Mouse (Mus musculus): ENCODE data around the gene Zan. TPM values are rescaled to one million over a fixed set of nuclear protein-coding genes. Genes with fewer than 3 reads are reported as not detected.
"Not testable (repeated sequence)": the region's sequence is repeated elsewhere in the genome, so short reads cannot be mapped to it uniquely, and the experiment has no call there.

The Zan gene
- polyA plus RNA-seq, 1 experiment from 2014 or later: 0.17 TPM

DNA sequence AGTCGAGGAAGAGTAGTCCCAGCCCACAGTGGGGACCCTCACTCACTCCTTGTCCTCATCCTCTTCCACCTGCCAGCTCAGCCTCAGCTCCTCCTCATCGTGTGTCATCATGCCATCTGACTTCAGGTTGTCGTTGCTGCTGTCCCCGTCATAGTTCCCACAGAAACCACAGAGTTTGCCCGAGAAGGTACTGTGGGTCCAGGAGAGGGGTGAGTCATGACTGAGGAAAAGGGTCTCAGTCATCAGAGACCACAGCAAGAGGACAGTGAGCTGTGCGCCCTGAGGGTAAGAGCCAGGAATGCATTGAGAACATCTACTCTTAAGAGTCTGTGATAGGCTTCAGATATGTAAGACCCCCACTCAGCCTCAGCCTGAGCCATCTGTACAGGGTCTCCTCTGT is 21.7 kb downstream of the Zan start:
- H3K4me2 ChIP-seq (replicated peaks): no peak overlapping the region
- ATAC-seq (ENCODE audit: insufficient number of reproducible peaks, insufficient read depth, low FRiP score, low TSS enrichment): no peak
- H3K4me1 ChIP-seq: no peaks in the 10 kb centered on the region
- H3K9ac ChIP-seq: no peak overlapping the region
- H3K27ac ChIP-seq: no peak overlapping the region
- WGBS: 81% methylated on average over 6 of the region's 6 CpGs
- H3K4me3 ChIP-seq: no peak overlapping the region
- no peaks in the 10 kb centered on the region for H3K36me3 ChIP-seq
- no peaks in the 10 kb centered on the region for H3K27me3 ChIP-seq
- H3K9me3 ChIP-seq: no peaks in the 10 kb centered on the region

DNA sequence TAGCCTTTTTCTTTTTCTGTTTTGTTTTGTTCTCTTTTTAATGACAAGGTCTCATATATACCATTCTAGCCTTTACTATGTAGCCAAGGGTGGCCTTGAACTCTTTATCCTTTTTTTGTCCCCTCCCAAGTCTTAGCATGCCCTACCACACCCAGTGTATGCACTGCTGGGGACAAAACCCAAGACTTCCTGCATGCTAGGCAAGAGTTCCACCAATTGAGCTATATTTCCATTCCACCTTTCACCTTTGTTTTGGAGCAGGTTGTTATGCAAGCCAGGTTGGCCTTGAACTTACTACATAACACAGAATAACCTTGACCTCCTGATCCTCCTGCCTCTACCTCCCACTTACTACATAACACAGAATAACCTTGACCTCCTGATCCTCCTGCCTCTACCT is 31.3 kb downstream of the Zan start:
- H3K27ac ChIP-seq: no peak overlapping the region
- H3K9me3 ChIP-seq: no peaks in the 10 kb centered on the region; the same call in 1 of the 2 replicates
- no peak overlapping the region for H3K4me3 ChIP-seq
- H3K36me3 ChIP-seq: no peaks in the 10 kb centered on the region
- no peak overlapping the region for H3K9ac ChIP-seq
- H3K27me3 ChIP-seq: no peaks in the 10 kb centered on the region
- H3K4me2 ChIP-seq (replicated peaks): no peak overlapping the region
- no peaks in the 10 kb centered on the region for H3K4me1 ChIP-seq
- no peak for ATAC-seq (ENCODE audit: insufficient number of reproducible peaks, insufficient read depth, low FRiP score, low TSS enrichment)

DNA sequence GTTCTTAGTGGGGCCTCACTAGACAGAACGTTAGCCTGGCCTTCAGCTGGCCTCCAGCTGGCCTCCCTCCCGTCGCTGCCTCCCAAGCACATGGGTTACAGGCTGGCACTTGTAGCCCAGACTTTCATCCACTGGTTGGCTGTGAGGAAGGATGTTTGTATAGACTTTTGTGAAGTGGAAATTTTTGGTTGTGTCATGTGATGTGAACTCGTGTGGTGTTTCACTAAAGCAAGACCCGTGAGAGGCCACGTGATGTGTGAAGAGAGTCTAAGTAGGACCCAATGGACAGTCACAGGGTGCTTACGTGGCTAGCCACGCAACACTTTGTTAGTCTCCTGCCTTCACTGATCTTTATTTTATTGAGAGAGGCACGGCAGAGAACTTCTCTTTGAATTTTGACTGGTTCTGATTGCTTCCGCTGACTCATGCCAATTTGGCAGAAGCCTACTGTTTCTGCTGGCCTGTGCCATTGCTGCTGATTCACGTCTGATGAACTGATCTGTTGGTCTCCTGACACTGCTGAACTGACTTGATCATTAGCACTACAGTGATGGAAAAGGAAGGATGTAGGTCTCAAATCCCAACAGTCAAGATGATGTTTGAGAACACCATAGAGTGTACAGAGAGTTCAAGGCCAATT is 36.5 kb downstream of the Zan start:
- no peak for ATAC-seq (ENCODE audit: insufficient number of reproducible peaks, insufficient read depth, low FRiP score, low TSS enrichment)
- no peak overlapping the region for H3K27ac ChIP-seq
- WGBS: 77% methylated on average over 11 of the region's 11 CpGs

DNA sequence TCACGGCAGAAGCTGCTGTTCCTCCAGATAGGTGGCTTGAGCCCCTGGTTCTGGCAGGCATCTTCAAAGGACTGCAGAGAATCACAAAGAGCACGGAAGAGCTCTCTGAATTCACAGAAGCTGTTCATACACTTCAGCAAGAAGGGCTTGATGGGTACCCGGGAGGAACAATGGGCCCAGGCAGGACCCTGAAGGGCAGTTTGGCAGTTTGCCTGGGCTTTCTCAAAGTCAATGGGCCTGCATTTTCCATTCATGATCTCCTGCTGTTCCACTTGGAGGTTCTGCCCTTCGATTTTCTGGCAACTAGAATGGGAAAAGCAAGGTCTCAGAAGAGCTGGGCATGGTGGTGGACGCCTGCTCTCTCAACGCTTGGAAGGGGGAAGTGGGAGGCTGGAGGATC is 43.0 kb downstream of the Zan start:
- WGBS: 66% methylated on average over 6 of the region's 6 CpGs
- no peaks in the 10 kb centered on the region for H3K9me3 ChIP-seq
- no peak overlapping the region for H3K4me3 ChIP-seq
- no peak overlapping the region for H3K9ac ChIP-seq
- H3K27me3 ChIP-seq: no peaks in the 10 kb centered on the region
- H3K27ac ChIP-seq: no peak overlapping the region
- no peaks in the 10 kb centered on the region for H3K4me1 ChIP-seq
- no peak for ATAC-seq (ENCODE audit: insufficient number of reproducible peaks, insufficient read depth, low FRiP score, low TSS enrichment)
- H3K4me2 ChIP-seq (replicated peaks): no peak overlapping the region
- H3K36me3 ChIP-seq: no peaks in the 10 kb centered on the region

More for the DNA sequence above, 36.5 kb downstream of the Zan start:
- Histone ChIP-seq H3K4me3 (no peak overlapping the region), H3K9ac (no peak overlapping the region), H3K36me3 (no peaks in the 10 kb centered on the region), H3K27me3 (no peaks in the 10 kb centered on the region), H3K9me3 (no peaks in the 10 kb centered on the region; the same call in 1 of the 2 replicates), H3K4me1 (no peaks in the 10 kb centered on the region), H3K4me2 (replicated peaks) (no peak overlapping the region)

DNA sequence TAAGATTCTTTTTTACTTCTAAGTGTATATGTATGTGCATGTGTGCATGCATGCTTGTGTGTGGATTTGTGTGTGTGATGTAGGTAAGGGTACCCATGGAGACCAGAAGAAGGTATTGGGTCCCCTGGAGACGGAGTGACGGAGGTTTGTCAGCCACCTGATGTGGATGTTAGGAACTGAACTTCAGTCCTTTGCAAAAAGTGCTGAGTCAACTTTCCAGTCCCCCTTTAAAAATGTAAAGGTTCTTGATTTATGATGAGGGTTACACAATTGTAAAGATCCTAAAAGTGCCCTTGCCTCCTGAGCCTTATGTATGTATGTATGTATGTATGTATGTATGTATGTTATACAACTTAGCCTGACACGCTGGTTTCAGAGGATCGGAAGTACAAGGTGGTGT is 46.5 kb downstream of the Zan start:
- ATAC-seq (ENCODE audit: insufficient number of reproducible peaks, insufficient read depth, low FRiP score, low TSS enrichment); H3K36me3 ChIP-seq: not testable (repeated sequence)

DNA sequence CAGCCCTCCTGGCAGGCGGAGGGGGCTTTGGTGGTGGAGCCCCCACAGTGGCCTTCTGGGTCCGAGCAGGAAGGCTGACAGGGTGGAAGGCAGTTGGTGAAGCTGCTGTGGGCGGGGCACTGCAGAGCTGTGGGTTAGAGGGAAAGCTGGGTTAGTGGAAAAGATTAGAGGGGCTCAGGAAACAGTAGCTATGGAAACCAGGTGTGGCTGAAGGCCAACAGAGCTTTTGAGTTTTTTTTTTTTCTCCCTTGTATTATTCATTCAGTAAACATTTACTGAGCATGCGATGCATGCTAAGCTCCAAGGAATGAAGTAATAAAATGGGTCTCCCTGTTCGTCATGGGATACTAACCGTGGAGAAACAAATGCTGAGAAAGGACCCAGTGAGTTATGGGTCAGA is 51.2 kb downstream of the Zan start:
- H3K27ac ChIP-seq: no peak overlapping the region
- no peak for ATAC-seq (ENCODE audit: insufficient number of reproducible peaks, insufficient read depth, low FRiP score, low TSS enrichment)
- H3K9me3 ChIP-seq: no peaks in the 10 kb centered on the region
- no peak overlapping the region for H3K4me2 ChIP-seq (replicated peaks)
- H3K36me3 ChIP-seq: no peaks in the 10 kb centered on the region
- WGBS: 63% methylated on average over 6 of the region's 6 CpGs
- no peak overlapping the region for H3K4me3 ChIP-seq
- H3K9ac ChIP-seq: no peak overlapping the region
- H3K27me3 ChIP-seq: no peaks in the 10 kb centered on the region
- H3K4me1 ChIP-seq: no peaks in the 10 kb centered on the region

More for the DNA sequence above, 46.5 kb downstream of the Zan start:
- H3K9ac ChIP-seq; H3K4me2 ChIP-seq (replicated peaks); H3K27ac ChIP-seq; H3K4me1 ChIP-seq; H3K9me3 ChIP-seq; H3K4me3 ChIP-seq; H3K27me3 ChIP-seq: not testable (repeated sequence)
- WGBS: 87% methylated on average over 4 of the region's 4 CpGs

DNA sequence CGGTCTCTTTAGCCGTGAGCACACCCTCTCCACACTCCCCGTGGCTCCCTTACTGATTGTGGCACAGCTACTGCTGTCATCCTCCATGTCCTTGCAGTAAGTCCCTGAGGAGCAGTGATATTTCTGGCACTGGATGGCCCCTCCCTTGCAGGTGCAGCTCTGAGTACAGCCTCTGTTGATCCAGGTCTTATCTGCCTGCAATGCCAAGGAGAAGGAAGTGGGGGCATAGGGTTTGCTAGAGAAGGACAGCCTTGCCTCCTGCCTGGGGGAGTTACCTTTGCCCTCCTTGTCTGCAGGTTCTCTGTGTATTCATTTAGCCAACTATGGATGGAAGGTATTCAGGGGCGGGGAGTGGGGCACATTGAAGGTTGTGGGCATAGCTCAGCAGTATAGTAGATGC is 57.0 kb downstream of the Zan start:
- Histone ChIP-seq H3K4me1 (0 out of 2 replicates have a peak, but pooled peaks cover 3% of the 10 kb centered on the region), H3K4me3 (no peak overlapping the region), H3K4me2 (replicated peaks) (no peak overlapping the region), H3K27me3 (no peaks in the 10 kb centered on the region), H3K9ac (no peak overlapping the region), H3K27ac (no peak overlapping the region), H3K36me3 (no peaks in the 10 kb centered on the region), H3K9me3 (no peaks in the 10 kb centered on the region)
- 84% methylated on average over 4 of the region's 4 CpGs for WGBS
- no peak for ATAC-seq (ENCODE audit: insufficient number of reproducible peaks, insufficient read depth, low FRiP score, low TSS enrichment)

DNA sequence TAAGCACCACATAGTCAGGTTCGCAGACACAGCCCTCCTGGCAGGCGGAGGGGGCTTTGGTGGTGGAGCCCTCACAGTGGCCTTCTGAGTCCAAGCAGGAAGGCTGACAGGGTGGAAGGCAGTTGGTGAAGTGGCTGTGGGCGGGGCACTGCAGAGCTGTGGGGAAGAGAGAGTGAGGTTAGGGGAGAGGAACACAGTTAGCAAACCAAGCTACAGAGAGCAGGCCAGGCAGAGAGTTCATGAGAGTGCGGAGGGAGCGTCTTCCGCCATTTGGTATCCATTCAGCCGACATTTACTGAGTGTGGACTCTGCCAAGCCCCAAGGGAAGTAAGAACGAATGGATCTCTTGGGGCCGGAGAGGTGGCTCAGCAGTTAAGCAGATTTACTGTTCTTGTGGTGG is 57.8 kb downstream of the Zan start:
- H3K9ac ChIP-seq: no peak overlapping the region
- no peaks in the 10 kb centered on the region for H3K27me3 ChIP-seq
- no peak overlapping the region for H3K4me3 ChIP-seq
- H3K27ac ChIP-seq: no peak overlapping the region
- no peak overlapping the region for H3K4me2 ChIP-seq (replicated peaks)
- H3K9me3 ChIP-seq: no peaks in the 10 kb centered on the region
- no peaks in the 10 kb centered on the region for H3K36me3 ChIP-seq
- 0 out of 2 replicates have a peak, but pooled peaks cover 3% of the 10 kb centered on the region for H3K4me1 ChIP-seq
- ATAC-seq (ENCODE audit: insufficient number of reproducible peaks, insufficient read depth, low FRiP score, low TSS enrichment): no peak
- WGBS: 65% methylated on average over 9 of the region's 9 CpGs

DNA sequence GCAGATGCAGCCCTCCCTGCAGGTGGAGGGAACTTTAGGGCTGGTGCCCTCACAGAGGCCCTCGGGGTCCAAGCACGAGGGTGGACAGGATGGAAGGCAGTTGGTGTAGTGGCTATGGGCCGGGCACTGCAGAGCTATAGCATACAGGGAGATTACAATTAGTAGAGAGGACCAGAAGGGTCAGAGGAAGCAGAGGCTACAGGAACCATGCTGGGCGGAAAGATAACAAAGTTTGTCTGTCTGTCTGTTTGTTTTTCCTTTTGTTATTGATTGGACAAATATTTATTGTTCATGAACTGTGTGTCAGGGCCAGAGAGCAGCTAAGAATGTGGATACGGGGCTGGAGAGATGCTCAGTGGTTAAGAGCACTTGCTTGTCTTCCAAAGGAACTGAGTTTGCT is 62.6 kb downstream of the Zan start:
- Histone ChIP-seq H3K4me2 (replicated peaks) (no peak overlapping the region), H3K9ac (no peak overlapping the region), H3K36me3 (no peaks in the 10 kb centered on the region), H3K4me1 (0 out of 2 replicates have a peak, but pooled peaks cover 3% of the 10 kb centered on the region), H3K9me3 (no peaks in the 10 kb centered on the region), H3K27me3 (no peaks in the 10 kb centered on the region), H3K4me3 (no peak overlapping the region), H3K27ac (no peak overlapping the region)
- 54% methylated on average over 5 of the region's 5 CpGs for WGBS
- ATAC-seq (ENCODE audit: insufficient number of reproducible peaks, insufficient read depth, low FRiP score, low TSS enrichment): no peak

DNA sequence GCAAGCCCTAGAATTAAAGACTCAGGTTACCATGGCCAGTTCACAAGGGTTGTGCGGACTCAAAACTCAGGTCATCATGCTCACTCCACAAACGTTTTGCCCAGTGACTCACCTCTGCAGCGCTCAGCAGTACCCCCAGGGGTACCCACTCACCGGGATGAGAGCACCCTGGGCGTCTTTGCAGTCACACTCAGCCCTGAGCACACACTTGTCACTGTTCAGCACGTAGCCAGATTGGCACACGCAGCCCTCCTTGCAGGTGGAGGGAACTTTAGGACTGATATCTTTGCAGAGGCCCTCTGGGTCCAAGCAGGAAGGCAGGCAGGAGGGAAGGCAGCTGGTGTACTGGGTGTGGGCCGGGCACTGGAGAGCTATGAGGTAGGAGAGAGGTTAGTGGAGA is 65.6 kb downstream of the Zan start:
- H3K9me3 ChIP-seq: no peaks in the 10 kb centered on the region
- no peaks in the 10 kb centered on the region for H3K36me3 ChIP-seq
- H3K27ac ChIP-seq: no peak overlapping the region
- no peaks in the 10 kb centered on the region for H3K27me3 ChIP-seq
- H3K9ac ChIP-seq: no peak overlapping the region
- ATAC-seq (ENCODE audit: insufficient number of reproducible peaks, insufficient read depth, low FRiP score, low TSS enrichment): no peak
- no peak overlapping the region for H3K4me2 ChIP-seq (replicated peaks)
- H3K4me3 ChIP-seq: no peak overlapping the region
- peaks cover 14% of the 10 kb centered on the region for H3K4me1 ChIP-seq
- 70% methylated on average over 8 of the region's 8 CpGs for WGBS

DNA sequence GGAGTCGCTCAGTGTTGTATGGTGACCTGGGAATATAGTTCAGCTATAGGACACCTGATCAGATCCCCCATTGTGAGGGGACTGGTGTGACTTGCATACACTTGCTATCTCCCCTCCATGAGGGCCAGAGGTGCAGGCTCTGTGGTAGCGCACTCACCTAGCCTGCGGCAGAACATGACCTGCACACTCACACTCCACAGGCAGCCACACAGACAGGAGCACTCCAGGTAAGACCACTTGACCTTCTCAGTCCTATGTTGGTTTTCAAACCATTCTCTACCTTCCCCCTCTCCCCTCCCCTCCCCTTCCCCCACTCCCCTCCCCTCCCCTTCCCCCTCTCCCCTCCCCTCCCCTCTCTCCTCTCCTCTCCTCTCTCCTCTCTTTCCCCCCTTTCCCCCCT is 66.3 kb downstream of the Zan start:
- Histone ChIP-seq H3K27ac (no peak overlapping the region), H3K9me3 (no peaks in the 10 kb centered on the region)

DNA sequence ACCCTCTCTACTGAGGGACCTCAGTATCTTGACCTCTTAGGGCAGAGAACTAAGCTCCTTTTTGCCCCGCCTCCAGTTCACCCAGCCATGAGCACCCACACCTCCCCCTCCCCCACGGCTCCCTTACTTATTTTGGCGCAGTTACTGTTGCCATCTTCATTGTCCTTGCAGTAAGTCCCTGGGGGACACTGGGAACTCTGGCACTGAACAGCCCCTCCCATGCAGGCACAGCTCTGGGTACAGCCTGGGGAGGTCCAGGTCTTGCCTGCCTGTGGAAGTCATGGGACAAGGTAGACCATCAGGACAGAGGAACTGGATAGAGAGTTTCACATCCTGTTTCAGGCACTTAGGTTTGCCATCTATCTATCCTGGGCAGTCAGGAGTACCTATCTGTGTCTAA is 66.8 kb downstream of the Zan start:
- no peaks in the 10 kb centered on the region for H3K36me3 ChIP-seq
- no peak overlapping the region for H3K4me2 ChIP-seq (replicated peaks)
- no peak overlapping the region for H3K27ac ChIP-seq
- H3K27me3 ChIP-seq: no peaks in the 10 kb centered on the region
- H3K9ac ChIP-seq: no peak overlapping the region
- H3K9me3 ChIP-seq: no peaks in the 10 kb centered on the region
- H3K4me3 ChIP-seq: no peak overlapping the region
- H3K4me1 ChIP-seq: peaks cover 14% of the 10 kb centered on the region
- no peak for ATAC-seq (ENCODE audit: insufficient number of reproducible peaks, insufficient read depth, low FRiP score, low TSS enrichment)
- 76% methylated on average over 3 of the region's 3 CpGs for WGBS

More for the DNA sequence above, 66.3 kb downstream of the Zan start:
- no peak overlapping the region for H3K4me2 ChIP-seq (replicated peaks)
- H3K4me1 ChIP-seq: peaks cover 14% of the 10 kb centered on the region
- no peak for ATAC-seq (ENCODE audit: insufficient number of reproducible peaks, insufficient read depth, low FRiP score, low TSS enrichment)
- 91% methylated on average over 3 of the region's 3 CpGs for WGBS
- no peak overlapping the region for H3K4me3 ChIP-seq
- H3K9ac ChIP-seq: no peak overlapping the region
- no peaks in the 10 kb centered on the region for H3K27me3 ChIP-seq
- no peaks in the 10 kb centered on the region for H3K36me3 ChIP-seq

DNA sequence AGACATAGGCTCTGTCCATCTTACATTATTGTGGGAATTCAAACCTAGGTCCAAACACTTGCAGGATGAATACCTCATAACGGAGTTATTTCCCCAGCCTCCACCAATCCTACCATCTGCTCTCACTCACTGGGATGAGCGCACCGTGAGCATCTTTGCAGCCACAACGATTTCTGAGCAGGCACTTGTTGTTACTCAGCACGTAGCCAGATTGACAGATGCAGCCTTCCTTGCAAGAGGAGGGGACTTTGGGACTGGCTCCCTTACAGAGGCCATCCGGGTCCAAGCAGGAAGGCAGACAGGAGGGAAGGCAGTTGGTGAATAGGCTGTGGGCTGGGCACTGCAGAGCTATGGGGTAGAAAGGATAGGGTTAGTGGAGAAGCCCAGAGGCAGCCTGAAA is 67.4 kb downstream of the Zan start:
- Histone ChIP-seq H3K9me3 (no peaks in the 10 kb centered on the region), H3K4me2 (replicated peaks) (no peak overlapping the region), H3K36me3 (no peaks in the 10 kb centered on the region), H3K27me3 (no peaks in the 10 kb centered on the region), H3K9ac (no peak overlapping the region), H3K4me1 (peaks cover 14% of the 10 kb centered on the region), H3K4me3 (no peak overlapping the region), H3K27ac (no peak overlapping the region)
- ATAC-seq (ENCODE audit: insufficient number of reproducible peaks, insufficient read depth, low FRiP score, low TSS enrichment): no peak
- WGBS: 61% methylated on average over 6 of the region's 6 CpGs
